Mouse (Mus musculus): Measurements from ENCODE around the gene Spata31d1c. TPM values are rescaled to one million over a fixed set of nuclear protein-coding genes. Genes with fewer than 3 reads are reported as not detected.

The Spata31d1c gene
- total RNA-seq (2014; rRNA removed) (not detected in 2 replicates), polyA plus RNA-seq (2015; fragmentation: Nextera tagmentation; extraction: Ambion mirVana) (not detected in 2 replicates)

GRCm38 (mm10) chr13:65032758-65033157, at the start of gene Spata31d1c:
Gene Spata31d1c (plus strand): TSS chr13:65033058.
- H3K4me3 ChIP-seq (ENCODE audit: low read depth, low read length) = no peak within 1 kb of the TSS
- DNase-seq (ENCODE audit: low spot score) = no peak

DNA sequence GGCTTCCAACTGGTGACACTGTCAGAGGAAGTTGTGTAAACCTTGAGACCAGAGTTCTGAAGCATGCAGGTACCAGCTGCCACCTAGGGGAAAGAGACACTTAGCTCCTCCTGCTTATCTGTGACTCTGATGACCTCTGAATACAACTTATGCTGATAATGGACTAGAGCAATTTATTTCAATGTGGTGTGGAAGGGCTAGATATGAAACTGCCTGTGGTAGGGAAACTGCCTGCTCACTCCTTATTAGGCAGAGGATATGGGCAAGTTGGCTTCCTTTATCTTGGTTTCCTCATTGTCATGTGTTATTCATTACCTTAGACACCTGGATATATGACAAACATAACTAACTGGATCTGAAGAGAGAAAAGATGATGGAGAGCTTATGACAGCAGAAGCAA, 44.0 kb upstream of the Spata31d1c start:
- no peak overlapping the region for H3K27ac ChIP-seq (ENCODE audit: low read depth, low read length)
- no peak overlapping the region for H3K9ac ChIP-seq (replicated peaks; ENCODE audit: low read length, poor library complexity, severe bottlenecking)
- TF ChIP-seq CTCF (IDR thresholded peaks at IDR 0.05) = no peak
- H3K4me1 ChIP-seq (ENCODE audit: insufficient read depth, low read length) = no peaks in the 10 kb centered on the region
- H3K36me3 ChIP-seq (ENCODE audit: insufficient read depth, low read length) = no peaks in the 10 kb centered on the region
- H3K4me2 ChIP-seq (ENCODE audit: low read depth, low read length, poor library complexity, severe bottlenecking) = no peak overlapping the region
- ATAC-seq (ENCODE audit: low FRiP score) (no peak), DNase-seq (ENCODE audit: low spot score) (no peak)
- H3K9me3 ChIP-seq (ENCODE audit: low read length) = no peaks in the 10 kb centered on the region
- H3K4me3 ChIP-seq (ENCODE audit: low read depth, low read length) = no peak overlapping the region
- no peaks in the 10 kb centered on the region for H3K27me3 ChIP-seq (ENCODE audit: insufficient read depth, low read length)

More at GRCm38 (mm10) chr13:65032758-65033157, at the start of gene Spata31d1c:
- Histone ChIP-seq H3K9ac (replicated peaks; ENCODE audit: low read length, poor library complexity, severe bottlenecking) (no peak within 1 kb of the TSS), H3K4me2 (ENCODE audit: low read depth, low read length, poor library complexity, severe bottlenecking) (no peak within 1 kb of the TSS), H3K27me3 (ENCODE audit: insufficient read depth, low read length) (no peaks in the 10 kb centered on the region), H3K36me3 (ENCODE audit: insufficient read depth, low read length) (no peaks in the 10 kb centered on the region), H3K4me1 (ENCODE audit: insufficient read depth, low read length) (no peaks in the 10 kb centered on the region), H3K9me3 (ENCODE audit: low read length) (no peaks in the 10 kb centered on the region), H3K27ac (ENCODE audit: low read depth, low read length) (no peak within 1 kb of the TSS)
- TF ChIP-seq CTCF (IDR thresholded peaks at IDR 0.05) = no peak
- no peak for ATAC-seq (ENCODE audit: low FRiP score)

GRCm38 (mm10) chr13:65005414-65005813, 27.4 kb upstream of the Spata31d1c start:
- no peak overlapping the region for H3K9ac ChIP-seq (replicated peaks; ENCODE audit: low read length, poor library complexity, severe bottlenecking)
- H3K4me2 ChIP-seq (ENCODE audit: low read depth, low read length, poor library complexity, severe bottlenecking) = no peak overlapping the region
- no peaks in the 10 kb centered on the region for H3K4me1 ChIP-seq (ENCODE audit: insufficient read depth, low read length)
- TF ChIP-seq CTCF (IDR thresholded peaks at IDR 0.05) = peak; percentile 42
- DNase-seq (ENCODE audit: low spot score) (no peak), ATAC-seq (ENCODE audit: low FRiP score) (no peak)
- H3K4me3 ChIP-seq (ENCODE audit: low read depth, low read length) = no peak overlapping the region
- H3K27ac ChIP-seq (ENCODE audit: low read depth, low read length) = no peak overlapping the region
- H3K36me3 ChIP-seq (ENCODE audit: insufficient read depth, low read length) = no peaks in the 10 kb centered on the region
- H3K9me3 ChIP-seq (ENCODE audit: low read length) = no peaks in the 10 kb centered on the region
- H3K27me3 ChIP-seq (ENCODE audit: insufficient read depth, low read length) = no peaks in the 10 kb centered on the region

GRCm38 (mm10) chr13:65006760-65007159, 26.1 kb upstream of the Spata31d1c start:
- no peak for ATAC-seq (ENCODE audit: low FRiP score)
- WGBS = 71% methylated on average over 1 of the region's 1 CpGs
- Histone ChIP-seq H3K4me1 (ENCODE audit: insufficient read depth, low read length) (no peaks in the 10 kb centered on the region), H3K9ac (replicated peaks; ENCODE audit: low read length, poor library complexity, severe bottlenecking) (no peak overlapping the region), H3K4me3 (ENCODE audit: low read depth, low read length) (no peak overlapping the region), H3K9me3 (ENCODE audit: low read length) (no peaks in the 10 kb centered on the region), H3K4me2 (ENCODE audit: low read depth, low read length, poor library complexity, severe bottlenecking) (no peak overlapping the region), H3K27me3 (ENCODE audit: insufficient read depth, low read length) (no peaks in the 10 kb centered on the region), H3K27ac (ENCODE audit: low read depth, low read length) (no peak overlapping the region), H3K36me3 (ENCODE audit: insufficient read depth, low read length) (no peaks in the 10 kb centered on the region)
- no peak for DNase-seq (ENCODE audit: low spot score)
- no peak for TF ChIP-seq CTCF (IDR thresholded peaks at IDR 0.05)

GRCm38 (mm10) chr13:65007971-65008370, 24.9 kb upstream of the Spata31d1c start:
- Histone ChIP-seq H3K27ac (ENCODE audit: low read depth, low read length) (no peak overlapping the region), H3K4me2 (ENCODE audit: low read depth, low read length, poor library complexity, severe bottlenecking) (no peak overlapping the region), H3K9ac (replicated peaks; ENCODE audit: low read length, poor library complexity, severe bottlenecking) (no peak overlapping the region), H3K4me3 (ENCODE audit: low read depth, low read length) (no peak overlapping the region), H3K36me3 (ENCODE audit: insufficient read depth, low read length) (no peaks in the 10 kb centered on the region), H3K4me1 (ENCODE audit: insufficient read depth, low read length) (no peaks in the 10 kb centered on the region), H3K27me3 (ENCODE audit: insufficient read depth, low read length) (no peaks in the 10 kb centered on the region), H3K9me3 (ENCODE audit: low read length) (no peaks in the 10 kb centered on the region)
- DNase-seq (ENCODE audit: low spot score) (no peak), ATAC-seq (ENCODE audit: low FRiP score) (no peak)
- WGBS = 81% methylated on average over 1 of the region's 1 CpGs
- no peak for TF ChIP-seq CTCF (IDR thresholded peaks at IDR 0.05)

- H3K4me3 ChIP-seq (ENCODE audit: low read depth, low read length) = no peak overlapping the region
- DNase-seq (ENCODE audit: low spot score) = no peak
- no peaks in the 10 kb centered on the region for H3K9me3 ChIP-seq (ENCODE audit: low read length)
- no peaks in the 10 kb centered on the region for H3K4me1 ChIP-seq (ENCODE audit: insufficient read depth, low read length)
- H3K9ac ChIP-seq (replicated peaks; ENCODE audit: low read length, poor library complexity, severe bottlenecking) = no peak overlapping the region
- no peaks in the 10 kb centered on the region for H3K27me3 ChIP-seq (ENCODE audit: insufficient read depth, low read length)
- ATAC-seq (ENCODE audit: low FRiP score) = no peak
- no peaks in the 10 kb centered on the region for H3K36me3 ChIP-seq (ENCODE audit: insufficient read depth, low read length)
- no peak overlapping the region for H3K27ac ChIP-seq (ENCODE audit: low read depth, low read length)
- WGBS = 63% methylated on average over 4 of the region's 4 CpGs
- H3K4me2 ChIP-seq (ENCODE audit: low read depth, low read length, poor library complexity, severe bottlenecking) = no peak overlapping the region
- TF ChIP-seq CTCF (IDR thresholded peaks at IDR 0.05) = no peak
These were observed 21.7 kb upstream of the Spata31d1c start for GRCm38 (mm10) chr13:65011052-65011738.
